Mouse (Mus musculus): ENCODE data around the gene Rnf180. TPM values are rescaled to one million over a fixed set of nuclear protein-coding genes. Genes with fewer than 3 reads are reported as not detected.
"Not testable (repeated sequence)": the region's sequence is repeated elsewhere in the genome, so short reads cannot be mapped to it uniquely, and the experiment has no call there.

The Rnf180 gene
- 5.9 TPM in 2 replicates for polyA plus RNA-seq (2014; fragmentation: Nextera tagmentation; extraction: Ambion mirVana)

GRCm38 (mm10) chr13:105294715-105295114 is at the start of gene Rnf180:
Rnf180 (minus strand) TSS chr13:105294815.
- Histone ChIP-seq H3K27ac (ENCODE audit: low read length) (no peak within 1 kb of the TSS), H3K36me3 (ENCODE audit: control insufficient read depth, insufficient read depth, low read length) (no peaks in the 10 kb centered on the region), H3K27me3 (ENCODE audit: control insufficient read depth, insufficient read depth, low read length) (no peaks in the 10 kb centered on the region), H3K4me2 (replicated peaks; ENCODE audit: low read depth, low read length) (peak within 1 kb of the TSS; percentile 51), H3K9ac (replicated peaks; ENCODE audit: low read depth, low read length) (peak within 1 kb of the TSS; percentile 33), H3K9me3 (ENCODE audit: control insufficient read depth, low read depth, low read length) (no peaks in the 10 kb centered on the region), H3K4me1 (ENCODE audit: control insufficient read depth, insufficient read depth, low read length) (no peaks in the 10 kb centered on the region), H3K4me3 (ENCODE audit: low read depth, low read length) (peak within 1 kb of the TSS; percentile 71)
- WGBS = 55% methylated on average over 11 of the region's 11 CpGs
- ATAC-seq (ENCODE audit: insufficient number of reproducible peaks, insufficient read depth, low FRiP score, low read depth) = no peak

DNA sequence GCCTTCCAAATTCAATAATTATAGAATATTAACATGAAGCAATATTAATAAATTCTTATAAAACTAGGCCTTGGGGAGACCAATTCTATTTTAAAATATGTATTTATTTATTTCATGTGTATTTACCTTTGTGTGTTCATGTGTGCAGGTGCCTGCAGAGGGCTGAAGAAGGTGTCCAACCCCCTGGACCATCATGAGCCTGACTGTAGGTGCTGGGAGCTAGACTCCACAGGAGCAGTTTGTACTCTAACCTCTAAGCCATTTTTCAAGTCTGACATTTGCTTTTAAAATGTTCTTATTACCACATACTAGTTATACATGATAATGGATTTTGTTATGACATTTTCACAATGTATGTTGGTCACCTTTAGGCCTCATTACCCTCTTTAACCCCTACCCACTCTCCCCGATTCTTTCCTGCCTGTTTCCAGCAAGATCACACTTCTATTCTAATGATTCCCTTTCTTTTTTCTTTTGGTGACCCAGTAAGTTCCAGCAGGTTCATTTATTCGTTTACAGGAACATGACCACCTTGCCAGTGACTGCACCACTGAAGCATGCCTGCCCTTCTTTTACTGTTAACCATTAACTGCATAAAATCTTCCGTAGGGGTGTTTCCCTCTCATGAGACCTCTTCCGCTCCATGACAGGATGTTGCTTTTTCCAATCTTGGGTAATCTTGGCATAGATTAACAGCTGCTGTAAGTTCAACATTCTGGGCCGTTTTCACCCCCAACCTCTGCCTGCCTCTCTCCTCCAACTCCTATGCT is 36.8 kb upstream of the Rnf180 start:
- Histone ChIP-seq H3K9ac (replicated peaks; ENCODE audit: low read depth, low read length) (no peak overlapping the region), H3K4me3 (ENCODE audit: low read depth, low read length) (no peak overlapping the region), H3K36me3 (ENCODE audit: control insufficient read depth, insufficient read depth, low read length) (no peaks in the 10 kb centered on the region), H3K27me3 (ENCODE audit: control insufficient read depth, insufficient read depth, low read length) (no peaks in the 10 kb centered on the region), H3K27ac (ENCODE audit: low read length) (no peak overlapping the region), H3K9me3 (ENCODE audit: control insufficient read depth, low read depth, low read length) (no peaks in the 10 kb centered on the region), H3K4me1 (ENCODE audit: control insufficient read depth, insufficient read depth, low read length) (no peaks in the 10 kb centered on the region), H3K4me2 (replicated peaks; ENCODE audit: low read depth, low read length) (no peak overlapping the region)
- no peak for ATAC-seq (ENCODE audit: insufficient number of reproducible peaks, insufficient read depth, low FRiP score, low read depth)
- 28% methylated on average over 5 of the region's 5 CpGs for whole genome bisulfite sequencing

DNA sequence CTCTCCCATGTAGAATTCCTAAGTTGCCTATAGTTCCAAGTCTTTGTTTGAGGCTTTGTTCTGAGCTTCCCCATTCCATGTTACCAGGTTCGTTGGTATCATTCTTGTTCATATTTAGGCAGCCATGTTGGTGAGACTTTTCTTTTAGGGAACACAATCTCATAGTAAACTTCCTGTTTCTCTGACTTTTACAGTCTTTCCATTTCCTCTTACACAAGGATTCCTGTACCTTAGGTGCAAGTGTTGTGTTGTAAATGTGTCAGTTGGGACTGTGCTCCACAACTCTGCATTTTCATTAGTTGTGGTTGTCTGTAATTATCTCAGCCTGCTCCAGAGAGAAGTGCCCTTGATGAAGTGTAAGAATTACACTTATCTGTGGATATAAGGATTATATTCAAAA is 32.3 kb upstream of the Rnf180 start:
- Histone ChIP-seq H3K9ac (replicated peaks; ENCODE audit: low read depth, low read length) (no peak overlapping the region), H3K9me3 (ENCODE audit: control insufficient read depth, low read depth, low read length) (no peaks in the 10 kb centered on the region), H3K27ac (ENCODE audit: low read length) (no peak overlapping the region), H3K4me2 (replicated peaks; ENCODE audit: low read depth, low read length) (no peak overlapping the region), H3K4me1 (ENCODE audit: control insufficient read depth, insufficient read depth, low read length) (no peaks in the 10 kb centered on the region), H3K4me3 (ENCODE audit: low read depth, low read length) (no peak overlapping the region), H3K36me3 (ENCODE audit: control insufficient read depth, insufficient read depth, low read length) (no peaks in the 10 kb centered on the region), H3K27me3 (ENCODE audit: control insufficient read depth, insufficient read depth, low read length) (no peaks in the 10 kb centered on the region)
- 73% methylated on average over 1 of the region's 1 CpGs for WGBS
- no peak for ATAC-seq (ENCODE audit: insufficient number of reproducible peaks, insufficient read depth, low FRiP score, low read depth)

- no peak overlapping the region for H3K4me3 ChIP-seq (ENCODE audit: low read depth, low read length)
Observed at GRCm38 (mm10) chr13:105316926-105317325, 22.3 kb upstream of the Rnf180 start.

GRCm38 (mm10) chr13:105316009-105316408 is 21.4 kb upstream of the Rnf180 start:
- Histone ChIP-seq H3K4me3 (ENCODE audit: low read depth, low read length) (no peak overlapping the region), H3K9me3 (ENCODE audit: control insufficient read depth, low read depth, low read length) (no peaks in the 10 kb centered on the region), H3K27ac (ENCODE audit: low read length) (no peak overlapping the region), H3K9ac (replicated peaks; ENCODE audit: low read depth, low read length) (no peak overlapping the region), H3K36me3 (ENCODE audit: control insufficient read depth, insufficient read depth, low read length) (no peaks in the 10 kb centered on the region), H3K4me1 (ENCODE audit: control insufficient read depth, insufficient read depth, low read length) (no peaks in the 10 kb centered on the region), H3K27me3 (ENCODE audit: control insufficient read depth, insufficient read depth, low read length) (no peaks in the 10 kb centered on the region), H3K4me2 (replicated peaks; ENCODE audit: low read depth, low read length) (no peak overlapping the region)
- no peak for ATAC-seq (ENCODE audit: insufficient number of reproducible peaks, insufficient read depth, low FRiP score, low read depth)
- WGBS = 77% methylated on average over 6 of the region's 6 CpGs

More at GRCm38 (mm10) chr13:105316926-105317325, 22.3 kb upstream of the Rnf180 start:
- no peak overlapping the region for H3K4me2 ChIP-seq (replicated peaks; ENCODE audit: low read depth, low read length)
- WGBS = 64% methylated on average over 1 of the region's 1 CpGs
- no peaks in the 10 kb centered on the region for H3K4me1 ChIP-seq (ENCODE audit: control insufficient read depth, insufficient read depth, low read length)
- no peak for ATAC-seq (ENCODE audit: insufficient number of reproducible peaks, insufficient read depth, low FRiP score, low read depth)
- no peaks in the 10 kb centered on the region for H3K9me3 ChIP-seq (ENCODE audit: control insufficient read depth, low read depth, low read length)
- H3K27ac ChIP-seq (ENCODE audit: low read length) = no peak overlapping the region
- no peaks in the 10 kb centered on the region for H3K36me3 ChIP-seq (ENCODE audit: control insufficient read depth, insufficient read depth, low read length)
- no peaks in the 10 kb centered on the region for H3K27me3 ChIP-seq (ENCODE audit: control insufficient read depth, insufficient read depth, low read length)
- H3K9ac ChIP-seq (replicated peaks; ENCODE audit: low read depth, low read length) = no peak overlapping the region

- H3K4me1 ChIP-seq (ENCODE audit: control insufficient read depth, insufficient read depth, low read length) = no peaks in the 10 kb centered on the region
- no peaks in the 10 kb centered on the region for H3K36me3 ChIP-seq (ENCODE audit: control insufficient read depth, insufficient read depth, low read length)
- H3K4me3 ChIP-seq (ENCODE audit: low read depth, low read length) = no peak overlapping the region
- H3K27ac ChIP-seq (ENCODE audit: low read length) = no peak overlapping the region
- H3K9ac ChIP-seq (replicated peaks; ENCODE audit: low read depth, low read length) = no peak overlapping the region
- no peaks in the 10 kb centered on the region for H3K9me3 ChIP-seq (ENCODE audit: control insufficient read depth, low read depth, low read length)
- WGBS = 71% methylated on average over 6 of the region's 6 CpGs
- no peak for ATAC-seq (ENCODE audit: insufficient number of reproducible peaks, insufficient read depth, low FRiP score, low read depth)
- no peak overlapping the region for H3K4me2 ChIP-seq (replicated peaks; ENCODE audit: low read depth, low read length)
- no peaks in the 10 kb centered on the region for H3K27me3 ChIP-seq (ENCODE audit: control insufficient read depth, insufficient read depth, low read length)
Observed at GRCm38 (mm10) chr13:105312763-105313162, 18.1 kb upstream of the Rnf180 start.

DNA sequence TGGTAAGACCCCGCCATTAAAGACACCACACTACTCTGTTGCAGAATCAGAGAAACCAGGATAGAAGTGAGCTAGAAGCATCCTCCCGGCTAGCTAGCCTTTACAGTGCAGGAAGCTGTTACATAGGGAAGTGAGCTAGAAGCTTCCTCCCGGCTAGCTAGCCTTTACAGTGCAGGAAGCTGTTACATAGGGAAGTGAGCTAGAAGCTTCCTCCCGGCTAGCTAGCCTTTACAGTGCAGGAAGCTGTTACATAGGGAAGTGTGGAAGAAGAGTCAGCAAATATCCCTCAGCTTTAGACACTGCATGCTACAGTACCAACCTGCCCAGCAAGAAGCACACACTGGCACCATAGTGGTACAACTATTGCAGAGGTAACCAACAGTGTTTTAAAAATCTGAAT is 15.9 kb upstream of the Rnf180 start:
- not testable (repeated sequence) for H3K9me3 ChIP-seq (ENCODE audit: control insufficient read depth, low read depth, low read length); H3K27ac ChIP-seq (ENCODE audit: low read length); H3K27me3 ChIP-seq (ENCODE audit: control insufficient read depth, insufficient read depth, low read length); H3K36me3 ChIP-seq (ENCODE audit: control insufficient read depth, insufficient read depth, low read length); H3K4me2 ChIP-seq (replicated peaks; ENCODE audit: low read depth, low read length); H3K4me1 ChIP-seq (ENCODE audit: control insufficient read depth, insufficient read depth, low read length); ATAC-seq (ENCODE audit: insufficient number of reproducible peaks, insufficient read depth, low FRiP score, low read depth); H3K4me3 ChIP-seq (ENCODE audit: low read depth, low read length); H3K9ac ChIP-seq (replicated peaks; ENCODE audit: low read depth, low read length)
- WGBS = 79% methylated on average over 4 of the region's 4 CpGs

GRCm38 (mm10) chr13:105305513-105305912 is 10.9 kb upstream of the Rnf180 start:
- WGBS = 77% methylated on average over 2 of the region's 2 CpGs
- Histone ChIP-seq H3K27ac (ENCODE audit: low read length) (no peak overlapping the region), H3K36me3 (ENCODE audit: control insufficient read depth, insufficient read depth, low read length) (no peaks in the 10 kb centered on the region), H3K4me1 (ENCODE audit: control insufficient read depth, insufficient read depth, low read length) (no peaks in the 10 kb centered on the region), H3K9me3 (ENCODE audit: control insufficient read depth, low read depth, low read length) (no peaks in the 10 kb centered on the region), H3K9ac (replicated peaks; ENCODE audit: low read depth, low read length) (no peak overlapping the region), H3K4me2 (replicated peaks; ENCODE audit: low read depth, low read length) (no peak overlapping the region), H3K4me3 (ENCODE audit: low read depth, low read length) (no peak overlapping the region), H3K27me3 (ENCODE audit: control insufficient read depth, insufficient read depth, low read length) (no peaks in the 10 kb centered on the region)
- ATAC-seq (ENCODE audit: insufficient number of reproducible peaks, insufficient read depth, low FRiP score, low read depth) = no peak

GRCm38 (mm10) chr13:105304054-105304453 is 9.4 kb upstream of the Rnf180 start:
- ATAC-seq (ENCODE audit: insufficient number of reproducible peaks, insufficient read depth, low FRiP score, low read depth) = no peak
- Histone ChIP-seq H3K27me3 (ENCODE audit: control insufficient read depth, insufficient read depth, low read length) (no peaks in the 10 kb centered on the region), H3K4me1 (ENCODE audit: control insufficient read depth, insufficient read depth, low read length) (no peaks in the 10 kb centered on the region), H3K27ac (ENCODE audit: low read length) (no peak overlapping the region), H3K9me3 (ENCODE audit: control insufficient read depth, low read depth, low read length) (no peaks in the 10 kb centered on the region), H3K9ac (replicated peaks; ENCODE audit: low read depth, low read length) (no peak overlapping the region), H3K4me3 (ENCODE audit: low read depth, low read length) (no peak overlapping the region), H3K36me3 (ENCODE audit: control insufficient read depth, insufficient read depth, low read length) (no peaks in the 10 kb centered on the region), H3K4me2 (replicated peaks; ENCODE audit: low read depth, low read length) (no peak overlapping the region)
- 67% methylated on average over 4 of the region's 4 CpGs for WGBS

Data from stomach, embryonic 14.5 days (tissue).